Mouse (Mus musculus): Measurements from ENCODE around the gene Gm20425.

Gene Gm20425

DNA sequence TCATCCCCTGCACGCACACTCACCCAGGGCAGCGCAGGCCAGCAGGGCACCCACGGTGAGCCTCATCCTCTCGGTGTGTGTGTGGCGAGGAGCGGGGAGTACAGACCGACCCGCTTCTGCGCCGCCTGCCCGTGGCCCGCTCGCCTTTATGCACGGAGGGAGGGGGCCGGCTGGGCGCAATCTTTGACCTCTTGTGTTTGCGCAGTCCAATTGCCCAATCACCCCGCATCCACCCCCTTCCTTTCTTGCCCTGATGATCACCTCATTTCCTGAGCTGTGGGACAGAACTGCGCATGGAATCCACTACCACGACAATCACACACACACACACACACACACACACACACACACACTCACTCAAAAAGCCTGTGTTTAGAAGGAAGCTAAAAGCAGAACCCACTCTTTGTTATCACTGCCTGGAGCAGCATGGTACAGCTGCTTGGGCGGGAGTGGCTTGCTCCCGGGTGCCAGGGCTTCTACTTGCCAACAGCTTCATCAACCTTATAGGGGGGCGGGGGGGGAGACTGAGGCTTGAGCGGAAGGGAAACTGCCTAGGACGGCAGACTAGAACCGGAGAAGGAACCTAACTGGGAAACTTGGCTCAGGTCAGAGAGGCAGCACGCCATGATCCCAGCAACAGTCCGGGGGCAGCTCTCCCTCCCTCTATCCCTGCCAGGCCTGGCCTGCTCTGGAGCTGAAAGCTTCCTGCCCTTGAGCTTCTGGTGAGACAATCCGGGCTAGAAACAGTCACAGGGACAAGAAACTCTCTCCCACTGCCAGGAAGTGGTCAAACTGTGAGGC is at the start of gene Gm20425, which contains the start of gene Trf:
Gm20425 (minus strand) TSS at position 157 of the 801 bp plus-strand sequence.
Trf (minus strand) TSS at position 294 of the 801 bp plus-strand sequence.
- in situ Hi-C loops (cut with MboI, MseI) = no loop called here

DNA sequence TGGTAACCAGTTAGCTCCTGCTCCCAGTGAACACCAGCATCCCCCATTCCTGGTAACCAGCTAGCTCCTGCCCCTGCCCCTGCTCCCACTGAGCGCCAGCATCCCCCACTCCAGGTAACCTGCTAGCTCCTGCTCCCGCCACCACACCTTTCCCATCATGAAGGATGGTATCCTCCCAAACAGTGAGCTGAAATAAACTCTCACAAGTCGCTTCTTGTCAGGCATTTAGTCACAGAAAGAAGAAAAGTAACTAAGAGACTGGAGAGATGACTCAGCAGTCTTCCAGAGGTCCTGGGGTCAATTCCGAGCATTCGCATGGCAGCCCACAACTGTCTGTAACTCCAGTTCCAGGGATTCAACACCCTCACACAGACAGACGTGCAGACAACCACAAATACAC is 46.8 kb upstream of the Gm20425 start:
- in situ Hi-C loops (cut with MboI, MseI) = no loop called here

DNA sequence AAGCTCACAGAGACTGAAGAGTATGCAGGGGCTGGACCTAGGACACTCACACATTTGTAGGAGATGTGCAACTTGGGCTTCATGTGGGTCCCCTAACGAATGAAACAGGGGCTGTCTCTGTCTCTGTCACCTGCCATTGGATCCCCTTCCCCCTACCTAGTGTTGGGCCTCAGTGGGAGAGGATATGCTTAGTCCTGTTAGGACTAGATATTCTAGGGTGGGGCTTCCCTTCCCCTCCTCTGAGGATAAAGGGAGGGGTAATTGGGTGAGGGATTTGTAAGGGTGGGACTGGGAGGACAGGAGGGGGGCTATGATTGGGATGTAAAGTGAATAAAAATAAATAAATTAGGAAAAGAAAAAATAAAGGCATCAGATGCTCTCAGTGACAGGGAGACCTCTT is 45.6 kb upstream of the Gm20425 start:
- in situ Hi-C loops (cut with MboI, MseI) = no loop called here

DNA sequence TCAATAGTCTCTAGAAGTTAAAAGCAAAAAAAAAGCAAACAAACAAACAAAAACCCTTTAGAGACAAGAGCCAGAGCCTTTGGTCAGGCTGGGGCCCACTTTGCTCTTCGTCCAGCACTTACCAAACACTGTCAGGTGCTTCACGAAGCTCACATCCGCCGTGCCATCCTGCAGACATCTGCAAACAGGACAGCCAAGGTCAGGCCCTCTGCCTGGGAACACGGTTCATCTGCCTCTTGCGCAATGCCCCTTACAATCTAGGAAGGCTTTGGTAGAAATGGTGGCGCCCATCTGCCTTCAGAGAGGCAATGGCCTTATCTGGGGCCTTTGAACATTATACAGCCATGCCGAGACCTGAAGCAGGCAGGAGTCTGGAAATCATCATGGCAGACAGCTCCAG is 44.7 kb upstream of the Gm20425 start:
- in situ Hi-C loops (cut with MboI, MseI) = no loop called here

DNA sequence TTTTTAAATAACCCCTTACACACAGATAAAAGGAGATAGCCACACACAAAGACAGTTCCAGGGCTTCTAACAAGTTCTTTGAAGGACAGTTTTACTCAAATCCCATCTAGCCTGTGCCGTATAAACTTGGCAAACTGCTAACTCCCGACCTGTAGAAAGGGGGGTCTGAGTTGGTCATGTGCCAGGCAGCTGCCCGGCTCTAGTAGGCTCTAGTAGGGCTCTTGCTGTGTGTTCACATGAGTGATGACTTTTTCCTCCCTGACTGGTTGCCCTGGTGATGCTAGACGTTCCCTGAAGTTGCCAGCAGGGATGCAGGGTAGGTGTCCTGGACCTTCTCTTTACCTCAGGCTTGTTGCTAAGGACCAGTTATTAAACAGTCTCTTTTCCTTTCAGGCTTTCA is 41.0 kb upstream of the Gm20425 start:
- in situ Hi-C loops (cut with MboI, MseI) = no loop called here

DNA sequence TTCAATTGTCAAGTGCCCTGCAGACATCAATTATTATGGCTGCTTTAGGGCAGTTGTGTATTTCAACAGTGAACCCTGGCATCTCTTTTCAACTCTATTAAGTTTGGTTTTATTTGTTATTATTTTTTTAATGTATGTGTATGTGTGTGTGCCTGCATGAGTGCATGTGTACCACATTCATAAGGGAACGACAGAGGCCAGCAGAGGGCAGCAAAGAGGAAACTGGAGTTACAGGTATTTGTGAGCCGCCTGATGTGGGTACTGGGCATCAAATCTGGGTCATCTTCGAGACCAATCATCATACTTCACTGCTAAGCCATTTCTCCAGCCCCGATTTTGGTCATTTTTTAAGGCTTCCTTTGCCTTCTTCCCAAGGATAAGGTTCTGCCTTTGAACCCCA is 35.7 kb upstream of the Gm20425 start:
- in situ Hi-C loops (cut with MboI, MseI) = no loop called here

DNA sequence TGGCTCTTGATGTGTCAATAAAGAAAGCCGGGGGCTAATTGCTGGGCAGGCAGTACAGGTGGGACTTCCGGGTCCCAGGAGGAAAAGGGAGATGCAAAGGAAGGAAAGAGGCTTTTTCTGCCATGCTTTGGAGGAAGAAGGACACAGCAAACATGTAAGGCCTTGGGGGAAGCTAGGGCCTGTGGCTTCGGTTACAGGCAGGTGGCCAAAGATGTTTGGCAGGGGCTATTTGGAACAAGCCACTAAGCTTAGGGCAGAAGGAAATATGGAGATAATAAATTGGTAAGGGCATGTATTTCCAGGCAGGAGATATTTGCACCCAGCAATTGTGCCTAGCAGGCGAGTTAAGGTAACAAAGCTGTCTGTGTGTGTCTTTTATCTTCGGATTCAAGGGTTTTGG is 22.8 kb upstream of the Gm20425 start:
- in situ Hi-C loops (cut with MboI, MseI) = no loop called here

DNA sequence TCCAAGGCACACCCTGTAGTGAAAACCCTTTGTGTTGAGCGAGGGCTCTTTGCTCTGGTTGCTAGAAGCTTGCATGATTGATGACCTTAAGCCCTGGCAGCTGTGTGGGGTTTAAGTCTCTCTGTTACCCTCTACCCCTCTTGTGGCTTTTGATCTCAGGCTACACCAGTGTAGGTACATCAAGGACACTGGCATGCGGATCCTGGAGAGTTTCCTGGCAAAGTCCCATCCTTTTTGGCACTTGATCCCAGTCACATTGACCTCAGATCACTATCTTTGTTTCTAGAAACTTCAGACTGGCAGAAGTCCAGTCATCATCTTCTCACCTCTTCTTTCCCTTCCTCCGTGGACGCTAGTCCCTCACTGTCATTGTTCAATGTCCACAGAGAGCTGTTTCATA is 18.5 kb upstream of the Gm20425 start:
- in situ Hi-C loops (cut with MboI, MseI) = no loop called here

DNA sequence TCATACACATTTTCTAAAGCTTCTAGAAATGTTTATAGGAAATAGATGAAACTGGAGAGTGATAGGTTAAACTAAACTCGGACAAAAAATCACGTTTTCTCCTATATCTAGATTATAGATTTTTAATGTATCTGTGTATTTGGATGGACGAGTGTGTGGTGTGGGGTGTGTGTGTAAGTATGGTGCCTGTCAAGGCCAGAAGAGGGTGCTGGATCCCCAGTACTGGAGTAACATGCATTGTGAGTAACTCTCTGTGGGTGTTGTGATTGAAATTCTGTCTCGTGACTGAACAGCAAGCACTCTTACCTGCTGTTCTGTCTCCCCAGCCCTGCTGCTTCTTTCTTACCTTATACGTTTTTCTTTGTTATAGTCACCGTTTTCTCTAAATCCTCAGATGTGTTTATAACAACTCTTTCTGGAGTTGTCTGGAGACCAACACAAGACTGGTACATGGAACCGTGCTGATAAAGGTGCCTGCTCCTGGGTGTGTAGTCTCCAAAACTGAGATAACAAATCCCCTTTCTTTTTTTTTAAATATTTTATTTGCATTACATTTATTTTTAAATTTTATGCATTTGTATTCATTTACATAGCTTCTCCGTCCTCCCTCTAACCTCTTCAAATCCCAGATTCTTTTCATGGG is 16.5 kb upstream of the Gm20425 start:
- in situ Hi-C loops (cut with MboI, MseI) = no loop called here

DNA sequence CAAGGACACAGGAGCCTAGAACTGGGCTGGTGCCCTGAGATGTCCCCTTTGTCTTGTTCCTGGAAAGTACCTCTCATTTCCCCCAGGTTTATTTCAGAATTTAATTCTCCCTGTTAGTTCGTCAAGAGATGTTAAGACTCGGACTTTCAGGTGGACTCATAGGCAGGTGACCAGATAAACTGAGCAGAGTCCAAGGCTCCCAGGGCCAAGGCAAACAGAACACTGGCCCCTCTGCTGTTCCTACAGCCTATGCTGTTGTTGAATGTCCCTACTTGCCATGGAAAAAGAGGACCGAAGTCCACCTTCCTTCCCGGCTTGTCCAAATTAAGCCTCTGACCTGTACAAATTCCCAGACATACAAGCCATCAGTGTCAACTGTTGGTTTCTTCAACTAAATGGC is 13.5 kb upstream of the Gm20425 start:
- in situ Hi-C loops (cut with MboI, MseI) = no loop called here

DNA sequence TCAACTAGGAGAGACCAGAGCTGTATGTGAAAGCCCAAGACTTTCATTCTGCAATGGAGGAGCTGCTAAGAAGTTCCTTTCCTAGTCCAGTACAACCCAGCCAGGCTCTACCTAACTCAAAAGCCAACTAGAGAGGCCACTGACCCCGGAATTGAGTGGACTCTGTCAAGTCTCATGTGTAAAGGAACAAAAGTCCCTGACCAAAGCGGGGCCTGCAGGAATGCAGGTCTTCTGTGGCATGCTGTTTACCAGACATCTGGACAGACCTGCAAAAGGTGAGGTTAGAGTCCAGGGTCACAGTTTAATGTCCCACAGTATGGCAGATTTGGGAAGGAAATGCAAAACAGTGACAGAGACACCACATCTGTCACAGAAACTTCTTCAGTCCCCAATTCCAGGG is 11.1 kb upstream of the Gm20425 start:
- in situ Hi-C loops (cut with MboI, MseI) = no loop called here

DNA sequence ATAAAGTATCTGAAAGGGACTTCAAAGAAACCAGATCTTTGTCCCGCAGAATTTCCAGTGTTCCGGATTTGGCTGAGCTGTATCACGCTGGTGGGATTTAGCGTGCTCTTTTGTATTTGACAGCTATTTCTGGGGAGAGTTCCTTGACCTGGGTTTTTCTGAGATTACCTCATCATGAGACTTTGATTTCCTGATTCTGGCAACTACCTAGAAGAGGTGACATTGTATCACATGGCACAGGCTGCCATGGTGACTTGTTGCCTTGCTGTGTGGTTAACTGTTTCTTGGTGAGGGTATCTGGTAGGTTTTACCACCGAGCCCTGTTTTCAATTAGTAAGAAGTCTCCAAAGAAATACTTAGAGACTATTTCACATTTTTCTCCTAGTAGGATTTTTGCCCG is 9.4 kb upstream of the Gm20425 start:
- in situ Hi-C loops (cut with MboI, MseI) = no loop called here

DNA sequence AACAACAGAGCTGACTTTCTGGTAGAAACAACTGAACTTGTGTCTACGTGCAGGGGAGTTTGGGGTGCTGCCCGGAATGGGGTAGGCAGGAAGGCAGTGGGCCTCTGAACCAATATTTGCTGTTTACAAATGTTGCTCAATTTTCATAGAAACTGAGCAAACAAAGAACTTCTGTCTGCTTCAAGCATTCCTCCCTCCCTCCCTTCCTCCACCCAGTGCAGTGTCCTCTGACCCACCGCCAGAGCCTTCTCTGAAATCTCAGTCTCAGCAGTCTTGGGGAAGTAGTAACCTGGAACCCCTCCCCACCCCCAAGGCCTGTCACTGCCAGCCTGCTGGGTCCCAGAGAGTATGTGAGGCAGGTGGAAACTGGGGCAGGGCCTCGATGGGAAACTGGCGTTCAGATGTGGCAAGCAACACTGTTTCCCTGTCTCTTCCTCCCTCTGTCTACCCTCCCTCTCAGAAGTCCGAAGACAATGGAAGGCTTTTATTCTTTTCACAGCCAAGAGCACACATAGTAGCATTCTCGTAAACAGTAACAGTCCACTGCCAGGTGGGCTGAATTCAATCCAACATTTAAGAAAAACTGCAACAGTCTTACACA is 4.6 kb upstream of the Gm20425 start:
- in situ Hi-C loops (cut with MboI, MseI) = no loop called here

DNA sequence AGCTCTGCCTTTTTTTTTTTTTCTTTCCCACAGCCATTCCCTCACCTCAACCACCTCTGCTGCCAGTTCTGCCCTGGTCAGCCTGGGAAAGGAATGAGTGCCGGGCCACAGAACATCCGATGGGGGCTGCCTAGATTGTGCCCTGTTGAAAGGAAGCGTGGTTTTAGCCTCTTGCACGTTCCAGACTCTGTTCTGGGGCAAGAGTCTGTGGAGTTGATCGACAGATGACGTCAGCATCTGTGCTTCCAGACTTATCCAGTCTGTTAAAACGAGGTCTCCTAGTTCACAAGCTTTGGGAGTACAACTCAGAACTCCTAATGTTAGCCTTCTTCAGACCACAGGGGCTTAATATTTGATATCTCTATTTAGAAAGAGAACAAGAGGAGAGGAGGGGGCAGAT is 4.0 kb upstream of the Gm20425 start:
- in situ Hi-C loops (cut with MboI, MseI) = no loop called here

DNA sequence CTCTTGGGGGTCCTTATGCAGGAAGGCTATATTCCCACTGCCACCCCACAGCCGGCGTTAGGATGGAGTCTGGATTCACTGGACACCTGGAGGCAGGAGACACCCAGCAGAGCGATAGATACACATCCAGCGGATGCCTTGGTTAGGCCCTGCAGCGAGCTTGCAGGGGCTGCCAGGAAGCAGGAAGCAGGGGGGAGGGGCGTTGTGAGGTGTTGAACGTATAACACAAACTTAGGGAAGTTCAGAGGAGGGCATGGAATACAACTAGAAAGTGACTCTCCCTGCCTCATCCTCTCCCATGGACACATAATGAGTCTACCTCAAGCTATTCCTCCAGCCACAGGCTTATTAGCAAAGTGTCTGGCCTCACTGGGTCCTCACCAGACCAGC is 2.9 kb upstream of the Gm20425 start:
- in situ Hi-C loops (cut with MboI, MseI) = no loop called here

DNA sequence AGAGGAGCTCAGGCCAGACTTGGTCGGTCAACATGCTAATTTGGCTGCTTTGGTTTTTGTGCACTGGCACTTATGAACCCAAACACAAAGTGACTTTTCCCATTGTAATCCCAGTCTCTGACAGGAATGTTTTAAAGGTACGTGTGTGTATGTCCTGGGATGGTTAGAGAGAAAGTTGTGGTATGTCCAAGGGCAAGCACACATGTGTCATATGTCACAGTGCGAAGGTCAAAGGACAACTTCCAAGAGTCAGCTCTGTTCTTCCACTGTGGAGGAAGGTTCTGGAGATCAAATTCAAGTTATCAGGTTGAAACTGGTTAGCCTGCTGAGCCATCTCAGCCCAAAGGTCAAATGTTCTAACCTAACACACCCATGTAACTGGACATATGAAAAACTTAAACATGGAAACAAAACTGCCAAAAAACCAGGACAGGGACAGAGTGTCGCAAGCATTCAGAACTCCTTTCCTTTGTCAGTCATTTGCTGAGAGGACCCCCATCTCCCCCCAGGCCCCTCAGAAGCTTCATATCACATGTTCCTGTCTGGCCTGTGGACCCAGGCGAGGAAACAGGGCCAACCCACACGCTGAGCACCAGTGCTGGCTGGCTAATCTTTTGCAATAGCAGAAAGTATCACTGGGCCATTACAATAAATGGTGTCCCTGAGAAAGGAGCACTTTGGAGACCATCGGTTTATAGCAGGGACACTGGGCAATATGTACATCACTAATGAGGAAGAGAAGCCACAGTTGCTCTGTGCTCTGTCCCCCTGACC is 2.3 kb upstream of the Gm20425 start:
- in situ Hi-C loops (cut with MboI, MseI) = no loop called here

DNA sequence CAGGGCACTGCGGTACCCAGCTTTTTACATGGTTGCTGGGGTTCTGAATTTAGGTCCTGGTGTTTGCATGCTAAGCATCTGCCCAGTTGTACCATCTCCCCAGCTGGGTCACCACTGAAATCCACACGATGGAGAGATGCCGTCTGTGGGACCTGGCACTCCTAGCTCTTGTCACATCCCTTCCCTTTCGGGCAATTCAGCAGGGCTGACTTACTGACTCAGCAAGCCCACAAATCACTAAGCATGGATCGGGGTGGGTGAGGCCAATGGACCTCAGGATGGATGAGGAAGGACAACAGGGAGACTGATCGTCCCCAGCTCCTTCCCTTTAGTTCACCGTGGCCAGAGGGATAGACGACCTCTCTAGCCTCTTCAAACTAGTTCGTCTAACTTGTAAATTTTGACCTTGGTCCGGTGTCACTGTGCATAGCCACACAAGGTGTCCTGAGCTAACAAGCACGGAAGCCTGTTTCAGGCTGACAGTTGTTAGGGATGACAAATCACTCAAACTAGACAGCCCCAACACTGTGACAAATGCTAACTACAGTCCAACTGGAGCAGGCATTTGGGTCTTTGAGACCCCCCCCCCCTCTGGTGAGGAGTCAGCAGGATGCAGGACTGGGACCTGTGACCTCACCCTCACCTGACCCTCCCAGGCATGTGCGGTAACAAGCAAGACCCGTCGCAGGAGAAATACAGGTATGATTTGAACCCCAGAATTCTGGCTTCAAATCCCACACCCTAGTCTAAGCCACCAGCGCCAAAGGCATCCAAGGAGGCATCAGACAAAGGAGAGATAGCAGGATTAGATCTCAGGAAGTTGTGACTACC is 855 bp downstream of the Gm20425 start:
- in situ Hi-C loops (cut with MboI, MseI) = loop anchor here (5.0 kb wide), 1 partner anchor 53 kb away; no protein-coding TSS in a partner anchor

DNA sequence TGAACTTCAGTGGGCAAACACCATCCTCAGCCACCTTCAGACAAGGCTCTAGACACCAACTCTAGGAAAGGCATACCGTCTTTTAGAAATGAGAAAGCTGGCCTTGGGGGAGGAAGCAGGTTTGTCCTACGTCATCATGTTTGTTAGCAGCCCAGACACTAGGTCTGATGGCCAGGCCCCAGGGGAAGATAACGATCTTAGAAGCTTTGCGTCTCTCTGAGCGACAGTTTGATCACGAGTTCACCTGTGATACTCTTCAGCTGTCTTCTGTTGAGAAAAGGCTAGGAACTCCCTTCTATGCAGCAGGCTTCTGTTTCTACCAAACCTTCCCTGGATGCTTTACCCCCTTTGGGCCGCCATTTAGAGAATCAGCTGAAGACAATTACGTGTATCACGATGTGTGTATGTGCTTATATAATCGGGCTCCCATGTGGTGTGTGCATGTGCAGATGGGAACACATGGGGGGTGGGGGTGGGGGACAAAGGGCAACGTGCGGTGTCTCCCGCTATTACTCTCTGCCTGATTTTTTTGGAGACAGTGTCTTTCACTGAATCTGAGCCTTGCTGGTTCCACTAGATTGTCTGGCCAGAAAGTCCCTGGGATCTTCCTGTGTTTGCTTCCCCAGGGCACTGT is 1.6 kb downstream of the Gm20425 start:
- in situ Hi-C loops (cut with MboI, MseI) = loop anchor here (5.0 kb wide), 1 partner anchor 54 kb away; no protein-coding TSS in a partner anchor

DNA sequence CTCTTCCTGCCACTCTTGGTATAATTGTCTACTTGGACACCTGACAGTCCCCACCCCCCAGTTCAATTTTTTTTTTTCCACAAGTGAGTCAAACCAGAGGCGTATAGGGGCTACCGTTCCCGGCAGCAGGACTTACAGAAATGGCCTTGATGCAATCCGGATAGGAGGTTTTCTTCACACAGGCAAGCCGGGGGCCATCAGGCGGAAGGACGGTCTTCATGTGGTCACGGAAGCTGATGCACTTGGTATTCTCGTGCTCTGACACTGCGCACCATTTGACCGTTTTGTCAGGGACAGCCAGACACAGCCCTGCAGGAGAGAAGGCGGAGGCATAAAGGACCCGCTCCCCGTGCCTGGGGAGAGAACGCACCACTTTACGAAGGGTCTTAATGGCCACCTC is 2.3 kb downstream of the Gm20425 start:
- in situ Hi-C loops (cut with MboI, MseI) = loop anchor here (5.0 kb wide), 1 partner anchor 55 kb away; no protein-coding TSS in a partner anchor

DNA sequence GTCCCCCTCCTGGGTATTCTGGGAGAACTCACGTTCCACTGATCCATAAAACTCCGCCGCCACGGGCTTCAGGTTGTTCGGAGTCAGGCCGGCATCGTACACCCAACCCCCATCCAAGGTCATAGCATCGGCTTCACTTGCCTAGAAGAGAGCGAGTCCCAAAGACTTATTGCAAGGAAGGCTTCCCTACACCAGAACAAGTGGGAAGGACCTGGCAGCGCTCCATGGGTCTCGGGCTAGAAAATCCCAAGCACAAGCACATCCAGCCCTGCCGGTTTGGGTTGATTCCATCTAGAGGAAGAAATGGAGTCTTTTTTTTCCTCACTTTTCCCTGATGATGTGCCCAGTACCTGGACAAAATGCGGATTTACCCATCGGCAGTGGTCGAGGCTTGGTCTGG is 3.3 kb downstream of the Gm20425 start:
- in situ Hi-C loops (cut with MboI, MseI) = loop anchor here (5.0 kb wide), 1 partner anchor 55 kb away; no protein-coding TSS in a partner anchor

All from T-helper 1 cell (primary cell).